Mouse (Mus musculus) adrenal gland, postnatal 25 days (tissue): ENCODE measurements around the gene Soat1. TPM values are rescaled to one million over a fixed set of nuclear protein-coding genes. Genes with fewer than 3 reads are reported as not detected.
A peak's percentile ranks its signal among the peaks of the same experiment; 100 is the strongest.
"Not testable (repeated sequence)": the region's sequence is repeated elsewhere in the genome, so short reads cannot be mapped to it uniquely, and the experiment has no call there.

Experiments used
- DNase-seq: peaks from one replicate; pipeline ENCODE4 v3.0.0; 2021; ENCODE audit warnings: mixed read lengths
- total RNA-seq: library from RNA; stranded (reverse); gene quantifications from 2 replicates; pipeline ENCODE4 v1.2.3, GENCODE M21; 2021

Gene Soat1
- total RNA-seq, 1 experiment from 2014 or later, result 1,057 TPM

DNA sequence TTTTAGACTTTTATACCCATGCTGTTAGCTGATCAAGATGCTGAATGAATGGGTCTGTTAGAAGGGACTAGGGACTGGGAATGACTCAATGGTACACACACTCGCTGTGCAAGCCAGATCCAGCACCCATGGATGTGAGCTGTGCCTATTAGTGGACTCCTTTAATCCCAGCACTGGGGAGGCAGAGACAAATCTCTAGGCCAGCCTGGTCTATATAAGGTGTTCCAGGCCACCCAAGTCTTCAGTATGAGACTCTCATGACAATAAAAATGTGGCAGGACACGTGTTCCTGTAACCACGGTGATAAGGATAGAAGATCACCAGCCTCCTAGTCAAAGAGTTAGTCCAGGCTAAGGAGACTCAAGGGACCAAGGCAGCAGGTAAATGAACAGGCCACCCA is 50.1 kb downstream of the Soat1 start:
- DNase-seq, result no peak

DNA sequence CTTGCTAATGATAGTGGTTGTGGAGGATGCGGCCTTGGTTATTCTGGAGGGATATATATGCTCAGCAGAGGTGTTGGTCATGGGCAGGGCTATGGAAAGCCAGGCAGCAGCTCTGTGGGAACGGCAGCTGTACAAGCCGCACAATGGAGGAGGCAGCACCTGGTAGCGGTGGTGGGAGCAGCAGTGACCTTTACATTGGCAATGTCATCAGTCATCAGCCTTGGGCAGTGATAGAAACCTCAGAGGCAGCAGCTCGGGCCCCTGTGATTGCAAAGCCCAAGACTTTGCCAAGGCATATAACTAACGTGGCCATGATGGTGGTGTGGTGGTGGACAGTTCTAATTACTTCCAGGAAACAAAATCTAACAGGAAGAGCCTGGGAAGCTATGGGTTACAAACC is 50.6 kb downstream of the Soat1 start:
- DNase-seq, result no peak

DNA sequence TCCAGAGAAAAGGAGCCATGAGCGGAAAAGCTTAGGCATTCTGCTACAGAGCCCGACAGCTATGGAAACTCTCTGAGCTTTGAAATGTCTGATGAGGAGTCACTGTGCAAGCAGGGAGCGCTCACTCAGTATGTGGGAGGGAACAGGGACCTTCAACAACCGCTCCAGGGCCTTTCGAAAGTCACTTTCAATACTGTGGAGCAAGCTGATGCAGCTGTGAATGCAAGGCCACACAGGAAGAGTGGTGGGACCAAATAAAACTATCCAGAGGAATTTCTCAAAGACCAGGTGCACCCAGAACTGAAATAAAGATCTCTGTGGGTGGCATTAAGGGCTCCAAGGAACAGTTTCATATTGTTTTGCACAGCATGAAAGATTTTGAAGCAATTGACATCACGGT is 51.3 kb downstream of the Soat1 start:
- no peak for DNase-seq

DNA sequence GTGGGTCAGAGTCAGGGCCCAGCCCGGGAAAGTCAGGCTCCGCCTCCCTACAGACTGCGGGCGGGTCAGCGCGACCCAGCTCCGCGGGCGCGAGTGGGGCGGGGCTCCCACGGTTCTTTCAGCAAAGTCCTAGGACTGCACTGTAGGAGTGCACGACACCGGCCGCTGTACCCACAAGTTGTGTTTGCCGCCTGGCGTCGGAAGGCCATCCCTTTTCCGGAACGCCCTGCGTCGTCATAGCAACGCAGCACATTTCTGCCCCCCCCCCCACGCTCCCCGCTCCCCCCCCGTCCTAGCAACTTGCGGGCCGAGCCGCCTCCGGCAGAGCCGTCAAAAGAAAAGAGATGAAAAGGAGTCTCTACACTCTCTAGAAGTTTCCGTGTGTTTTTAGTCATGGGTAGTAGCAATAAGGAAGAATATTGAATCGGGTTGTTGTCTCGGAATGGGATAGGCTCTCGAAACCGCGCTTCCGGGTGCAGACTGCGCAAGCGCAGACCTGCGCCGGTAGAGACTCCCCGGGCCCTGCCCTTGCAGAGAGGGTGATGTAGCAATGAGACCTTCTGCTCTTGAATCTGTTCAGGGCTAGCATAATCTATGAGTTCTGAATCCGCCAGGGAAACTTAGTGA is 53.3 kb downstream of the Soat1 start, which contains the start of gene Axdnd1:
Axdnd1 (minus strand) TSS at position 489 of the 627 bp plus-strand sequence.
- peak; percentile 90 for DNase-seq

- DNase-seq, result no peak
These were observed 56.0 kb downstream of the Soat1 start for GRCm38 (mm10) chr1:156418170-156418569.

DNA sequence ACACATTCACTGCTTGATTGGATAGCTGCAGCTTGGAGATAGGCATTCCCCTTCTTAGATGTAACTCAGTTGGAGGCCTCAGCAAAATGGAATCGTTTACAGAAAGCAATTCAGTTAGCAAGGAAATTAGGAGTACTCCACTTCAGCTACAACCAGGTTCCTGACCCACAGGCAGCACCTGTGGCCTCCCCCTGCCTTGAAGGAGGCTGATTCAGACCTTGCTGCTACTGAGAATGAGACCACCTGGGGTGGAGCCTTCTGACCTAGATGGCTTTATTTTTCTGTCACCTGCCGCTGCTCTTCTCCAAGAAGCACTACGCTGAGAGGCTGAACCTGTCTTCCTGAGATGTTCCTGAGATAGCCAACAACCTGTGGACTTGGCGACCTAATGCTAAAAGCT is 65.6 kb downstream of the Soat1 start:
- no peak for DNase-seq

GRCm38 (mm10) chr1:156408004-156408403 is 66.1 kb downstream of the Soat1 start:
- DNase-seq, result no peak

- DNase-seq, result no peak
These were observed 70.9 kb downstream of the Soat1 start for GRCm38 (mm10) chr1:156403251-156403650.

DNA sequence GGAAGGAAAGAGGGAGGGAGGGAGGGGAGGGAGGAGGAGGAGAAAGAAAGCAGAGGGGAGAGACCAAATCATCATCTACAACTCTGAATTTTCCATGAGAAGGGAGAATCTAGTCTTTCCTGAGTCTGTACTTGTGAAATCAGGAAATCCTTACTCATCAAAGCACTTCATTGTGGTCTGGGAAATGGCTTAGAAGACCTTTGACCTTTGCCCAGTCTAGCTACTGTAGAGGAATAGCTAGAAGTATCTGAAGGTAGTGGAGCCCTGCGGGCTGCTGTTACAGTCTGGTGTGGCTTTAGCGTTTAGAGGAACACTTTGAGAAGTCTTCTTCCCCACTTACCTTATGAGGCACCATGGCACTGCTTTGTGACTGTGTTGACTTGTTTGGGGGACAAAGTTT is 71.6 kb downstream of the Soat1 start:
- DNase-seq, result no peak

DNA sequence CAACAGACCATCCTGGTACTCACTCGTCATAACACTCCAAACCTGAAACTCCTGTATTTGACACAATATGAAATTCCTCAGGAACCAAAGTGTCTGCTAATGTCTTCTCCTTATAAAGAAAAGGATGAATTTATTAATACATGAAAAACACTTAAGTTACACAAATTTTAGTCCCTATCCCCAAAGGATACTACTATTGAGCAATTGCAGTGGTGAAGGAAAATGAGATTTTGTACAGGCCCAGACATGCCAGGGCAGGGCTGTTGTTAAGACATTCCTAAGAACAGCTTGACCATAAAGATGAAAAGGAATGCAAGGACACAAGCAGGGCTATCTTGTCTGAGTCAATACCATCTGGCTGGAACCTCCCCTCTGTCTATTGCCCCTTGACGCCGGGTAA is 74.0 kb downstream of the Soat1 start:
- not testable (repeated sequence) for DNase-seq

DNA sequence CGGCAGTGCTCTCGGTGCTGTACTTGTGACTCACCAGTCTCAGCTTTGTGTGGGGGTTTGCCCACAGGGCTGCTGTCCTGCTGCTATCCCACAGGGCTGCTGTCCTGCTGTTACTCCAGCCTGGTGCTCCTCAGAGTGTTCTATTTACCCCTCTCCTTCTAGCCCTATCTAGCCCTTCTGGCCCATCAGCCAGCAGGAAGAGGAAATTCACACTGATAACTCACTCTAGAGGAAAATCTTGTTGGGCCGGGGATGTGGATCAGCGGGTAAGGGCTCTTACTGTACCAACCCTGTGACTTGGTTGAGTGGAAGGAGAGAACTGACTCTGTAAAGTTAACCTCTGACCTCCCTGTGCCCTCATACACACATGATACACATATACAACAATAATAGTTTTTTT is 81.0 kb downstream of the Soat1 start:
- DNase-seq, result no peak

DNA sequence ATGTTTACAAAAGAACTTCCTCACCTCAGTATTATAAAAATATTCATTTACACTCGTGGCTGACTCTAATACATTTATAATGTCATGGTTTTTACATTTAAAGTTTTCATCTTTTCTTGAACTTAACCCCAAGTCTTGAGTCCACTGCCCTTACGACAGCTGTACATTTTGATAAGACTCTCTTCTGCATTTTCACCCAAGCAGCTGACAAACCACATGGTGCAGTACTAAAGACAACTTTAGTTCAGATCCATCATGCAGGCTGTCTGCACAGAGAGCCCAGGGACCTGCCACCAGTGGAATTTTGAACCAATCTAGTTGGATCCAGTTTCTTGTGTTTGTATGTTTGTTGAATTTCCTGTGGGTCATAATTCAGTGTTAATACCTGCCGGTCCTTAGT is 87.3 kb downstream of the Soat1 start:
- DNase-seq, result no peak

DNA sequence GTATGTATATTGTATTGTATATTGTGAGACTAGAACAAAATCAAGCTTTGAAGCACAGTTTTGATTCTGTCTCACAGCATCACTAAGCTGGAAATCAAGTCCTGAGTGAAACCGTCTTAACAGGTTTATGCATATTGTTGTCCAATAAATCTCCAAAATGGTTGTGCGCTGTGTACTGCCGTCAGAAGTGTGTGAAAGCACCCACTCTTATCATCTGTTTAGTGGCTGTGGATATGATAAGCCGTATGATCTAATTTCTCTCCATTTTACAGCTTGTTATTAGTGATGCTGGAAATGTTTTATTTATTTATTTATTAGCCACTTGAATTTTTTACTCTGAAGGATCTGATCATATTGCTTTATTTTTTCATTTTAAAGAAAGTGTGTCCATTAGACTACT is 87.9 kb downstream of the Soat1 start:
- no peak for DNase-seq

DNA sequence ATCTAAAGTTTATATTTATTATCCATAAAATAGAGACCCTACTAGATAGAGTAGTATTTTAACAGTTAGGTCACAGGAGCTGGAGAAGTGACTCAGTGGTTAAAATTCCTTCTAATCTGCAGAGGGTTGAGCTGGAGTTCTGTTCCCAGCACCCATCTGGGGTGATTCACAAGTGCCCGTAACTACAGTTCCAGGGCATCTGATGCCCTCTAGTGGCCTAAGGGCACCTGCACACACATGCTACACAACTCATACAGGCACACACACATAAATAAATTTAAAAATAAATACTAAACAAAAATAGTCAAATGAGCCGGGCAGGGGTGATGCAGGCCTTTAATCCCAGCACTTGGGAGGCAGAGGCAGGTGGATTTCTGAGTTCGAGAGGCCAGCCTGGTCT is 92.9 kb downstream of the Soat1 start:
- DNase-seq, result no peak

Other genes starting within 250 kb of the Soat1 start
- not detected in 2 replicates for gene Tdrd5, start 170.7 kb downstream of the Soat1 start, total RNA-seq
- gene Nphs2, start 163.6 kb downstream of the Soat1 start, total RNA-seq, result not detected in 2 replicates
- 571 and 676 TPM in 2 replicates for gene Gm2000, start 108.3 kb downstream of the Soat1 start, total RNA-seq
- gene Axdnd1, start 53.2 kb downstream of the Soat1 start, total RNA-seq, result 2.9 and 5.6 TPM in 2 replicates
- 36.1 and 38.0 TPM in 2 replicates for gene Gm10031, start 49.7 kb upstream of the Soat1 start, total RNA-seq
- gene Abl2, start 84.5 kb upstream of the Soat1 start, total RNA-seq, result 22.3 and 24.1 TPM in 2 replicates
- gene Tor3a, start 200.0 kb upstream of the Soat1 start, total RNA-seq, result 13.8 and 19.3 TPM in 2 replicates
- gene Fam20b, start 244.8 kb upstream of the Soat1 start, total RNA-seq, result 47.6 and 58.9 TPM in 2 replicates